Mouse (Mus musculus): ENCODE data around the gene Rac2.

The Rac2 gene

GRCm38 (mm10) chr15:78588900-78589299 lies 16.3 kb upstream of the Rac2 start:
- DNase-seq (ENCODE audit: low spot score in 2 of 2), result no peak

DNA sequence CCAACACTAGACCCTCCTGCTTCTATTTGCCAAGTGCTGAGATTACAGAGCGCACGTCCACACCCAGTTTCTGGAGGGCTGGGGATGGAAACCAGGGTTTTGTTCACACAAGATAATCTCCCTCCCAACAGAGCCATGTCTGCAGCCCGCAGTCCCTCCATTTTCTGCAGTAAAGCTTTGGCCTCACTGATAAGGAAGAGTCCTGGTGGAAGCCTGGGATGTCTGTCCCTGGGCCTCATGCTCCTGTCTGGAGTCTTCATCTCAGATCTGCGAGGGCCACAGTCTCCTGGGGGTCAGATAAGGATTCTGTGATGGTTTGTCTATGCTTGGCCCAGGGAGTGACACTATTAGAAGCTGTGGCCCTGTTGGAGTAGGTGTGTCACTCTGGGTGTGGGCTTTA lies 15.5 kb upstream of the Rac2 start:
- DNase-seq (ENCODE audit: low spot score in 2 of 2), result no peak

GRCm38 (mm10) chr15:78587050-78587994 lies 14.7 kb upstream of the Rac2 start:
- peak; percentile 67 to 85 for DNase-seq (ENCODE audit: low spot score in 2 of 2)

- no peak for DNase-seq (ENCODE audit: low spot score in 2 of 2)
Observed at GRCm38 (mm10) chr15:78585404-78585803, 12.8 kb upstream of the Rac2 start.

GRCm38 (mm10) chr15:78583352-78583751 lies 10.8 kb upstream of the Rac2 start:
- DNase-seq (ENCODE audit: low spot score in 2 of 2), result no peak

DNA sequence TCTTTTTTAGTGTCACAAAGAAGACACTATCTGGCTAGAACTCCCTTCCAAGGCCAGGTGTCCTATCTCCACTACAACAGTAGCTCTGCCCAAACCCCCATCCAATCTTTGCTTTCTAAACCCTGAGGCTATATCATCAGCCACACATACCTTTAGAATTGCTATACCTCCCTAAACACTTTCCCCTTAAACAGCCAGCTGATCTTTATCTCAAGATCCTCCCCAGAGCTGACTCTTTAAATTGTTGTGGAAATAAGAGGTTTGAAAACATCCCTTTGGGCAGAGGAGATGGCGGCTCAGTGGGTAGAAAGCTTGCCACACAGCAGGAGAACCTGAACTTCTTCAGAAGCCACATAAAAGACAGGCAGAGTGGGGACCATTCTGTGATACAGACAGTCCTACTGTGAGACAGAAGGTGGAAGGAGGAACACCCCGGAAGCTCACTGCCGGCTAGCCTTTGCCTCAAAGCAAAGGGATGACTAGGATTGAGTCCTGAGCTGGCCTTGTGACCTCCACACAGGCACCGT lies 3.8 kb upstream of the Rac2 start:
- no peak for DNase-seq (ENCODE audit: low spot score in 2 of 2)

DNA sequence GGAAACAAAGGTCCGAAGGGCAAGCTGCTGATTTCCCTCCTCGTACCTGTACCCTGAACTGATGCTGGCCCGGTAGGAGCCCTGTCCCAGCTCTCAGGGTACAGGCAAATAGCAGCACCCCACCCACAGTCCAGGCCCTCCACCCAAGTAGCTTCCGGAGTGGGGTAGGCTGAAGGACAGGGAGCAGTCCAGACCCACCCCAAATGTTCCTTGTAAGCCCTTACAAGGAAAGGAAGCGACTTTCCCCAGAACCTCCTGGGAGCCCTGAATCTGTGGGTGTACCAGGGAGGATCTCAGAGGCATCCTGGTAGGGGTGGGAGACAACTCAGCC lies 348 bp downstream of the Rac2 start:
- no peak for DNase-seq (ENCODE audit: low spot score in 2 of 2)

DNA sequence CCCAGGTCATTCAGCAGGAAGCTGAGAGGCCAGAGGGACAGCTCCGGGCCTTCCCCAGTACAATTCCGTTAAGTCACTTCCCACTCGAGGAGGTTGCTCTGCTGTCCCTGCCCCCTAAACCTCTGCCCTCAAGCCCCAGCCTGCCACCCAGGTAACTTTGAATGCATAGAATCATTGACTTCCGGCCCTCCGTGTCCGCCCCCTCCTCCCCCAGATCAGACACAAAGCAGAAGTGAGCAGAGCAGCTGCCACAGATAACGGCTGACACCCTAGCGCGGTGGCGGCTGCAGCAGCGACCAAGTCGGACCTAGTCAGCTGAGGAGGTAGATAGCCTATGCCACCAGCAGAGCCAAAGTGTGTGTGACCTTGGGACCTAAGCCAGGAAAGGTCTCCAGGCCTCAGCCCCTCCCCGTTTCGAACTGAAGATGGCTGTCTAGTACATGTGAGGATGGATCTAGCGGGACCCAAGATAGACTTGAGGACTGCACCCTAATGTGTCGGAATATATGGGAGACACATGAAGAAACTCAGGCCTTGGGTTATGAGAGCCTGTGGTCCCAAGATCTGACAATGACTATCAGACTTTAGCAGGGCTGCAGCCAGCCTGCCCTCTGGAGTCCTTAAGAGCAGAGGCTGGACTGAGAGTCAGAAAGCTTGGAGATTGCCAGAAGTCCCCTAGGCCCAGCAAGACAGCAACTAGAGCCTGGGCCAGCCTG lies 871 bp downstream of the Rac2 start:
- DNase-seq (ENCODE audit: low spot score in 2 of 2), result peak; percentile 83

GRCm38 (mm10) chr15:78570170-78570569 lies 2.4 kb downstream of the Rac2 start:
- peak; percentile 52 to 63 for DNase-seq (ENCODE audit: low spot score in 2 of 2)

GRCm38 (mm10) chr15:78567608-78568120 lies 4.9 kb downstream of the Rac2 start:
- no peak for DNase-seq (ENCODE audit: low spot score in 2 of 2)

DNA sequence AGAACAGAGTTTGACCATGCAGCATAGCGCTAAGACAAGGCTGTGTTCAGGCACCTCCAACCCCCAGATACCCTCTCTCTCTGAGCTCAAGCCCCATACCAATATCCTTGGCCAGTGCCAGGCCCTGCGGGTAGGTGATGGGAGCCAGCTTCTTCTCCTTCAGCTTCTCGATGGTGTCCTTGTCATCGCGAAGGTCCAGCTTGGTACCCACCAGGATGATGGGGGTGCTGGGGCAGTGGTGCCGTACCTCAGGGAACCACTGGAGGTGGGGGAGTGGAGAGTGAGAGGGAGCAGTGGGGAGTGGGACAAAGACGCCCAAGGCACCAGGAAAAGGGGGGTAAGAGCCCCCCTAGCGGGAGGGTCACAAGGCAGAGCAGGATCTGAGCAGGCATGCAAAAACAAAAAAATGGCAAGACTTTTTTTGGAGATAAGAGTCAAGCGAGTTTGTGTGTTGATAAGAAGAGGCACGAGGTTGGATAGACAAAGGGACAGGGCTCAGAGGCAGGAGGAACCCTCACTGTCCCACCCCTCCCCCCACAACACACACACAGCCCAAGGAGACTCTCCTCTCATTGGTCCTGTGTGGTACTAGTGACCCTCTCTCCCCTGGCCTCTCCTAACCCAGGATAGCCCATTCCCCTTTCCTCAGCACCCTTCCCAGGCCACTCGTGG lies 7.7 kb downstream of the Rac2 start:
- DNase-seq (ENCODE audit: low spot score in 2 of 2), result no peak

DNA sequence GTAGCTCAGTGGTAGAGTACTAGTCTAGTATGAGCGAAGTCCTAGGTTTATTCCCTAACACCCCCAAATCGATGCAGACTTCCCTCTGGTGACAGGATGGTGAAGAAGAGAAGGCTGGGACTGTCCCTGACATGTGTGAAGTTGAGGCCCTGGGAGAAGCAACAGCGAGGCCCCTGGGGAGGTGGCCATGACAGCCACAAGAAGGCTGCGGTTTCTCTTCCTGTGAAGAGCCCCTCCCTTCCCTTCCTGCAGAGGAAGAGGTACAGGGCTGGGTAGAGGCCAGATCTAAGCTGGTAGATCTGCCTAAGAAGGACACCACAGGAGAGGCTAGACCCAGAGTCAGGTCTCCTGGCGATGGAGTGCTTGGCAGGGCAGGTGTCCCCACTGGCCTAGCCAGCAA lies 8.6 kb downstream of the Rac2 start:
- peak; percentile 70 to 74 for DNase-seq (ENCODE audit: low spot score in 2 of 2)

DNA sequence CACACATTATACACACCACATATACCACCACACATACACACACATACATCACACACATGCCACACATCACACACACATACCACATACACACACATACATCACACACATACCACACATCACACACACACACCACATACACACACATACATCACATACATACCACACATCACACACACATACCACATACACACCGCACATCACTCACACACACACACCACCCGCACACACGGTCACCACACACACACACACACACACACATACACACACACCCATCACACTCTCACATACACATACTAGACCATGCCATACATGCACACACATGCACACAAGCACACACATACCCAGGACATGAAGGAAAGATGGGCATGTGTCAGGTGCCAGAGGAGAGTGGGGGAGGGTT lies 9.2 kb downstream of the Rac2 start:
- DNase-seq (ENCODE audit: low spot score in 2 of 2), result no peak

- DNase-seq (ENCODE audit: low spot score in 2 of 2), result no peak
Observed at GRCm38 (mm10) chr15:78559141-78559979, 13.2 kb downstream of the Rac2 start.

DNA sequence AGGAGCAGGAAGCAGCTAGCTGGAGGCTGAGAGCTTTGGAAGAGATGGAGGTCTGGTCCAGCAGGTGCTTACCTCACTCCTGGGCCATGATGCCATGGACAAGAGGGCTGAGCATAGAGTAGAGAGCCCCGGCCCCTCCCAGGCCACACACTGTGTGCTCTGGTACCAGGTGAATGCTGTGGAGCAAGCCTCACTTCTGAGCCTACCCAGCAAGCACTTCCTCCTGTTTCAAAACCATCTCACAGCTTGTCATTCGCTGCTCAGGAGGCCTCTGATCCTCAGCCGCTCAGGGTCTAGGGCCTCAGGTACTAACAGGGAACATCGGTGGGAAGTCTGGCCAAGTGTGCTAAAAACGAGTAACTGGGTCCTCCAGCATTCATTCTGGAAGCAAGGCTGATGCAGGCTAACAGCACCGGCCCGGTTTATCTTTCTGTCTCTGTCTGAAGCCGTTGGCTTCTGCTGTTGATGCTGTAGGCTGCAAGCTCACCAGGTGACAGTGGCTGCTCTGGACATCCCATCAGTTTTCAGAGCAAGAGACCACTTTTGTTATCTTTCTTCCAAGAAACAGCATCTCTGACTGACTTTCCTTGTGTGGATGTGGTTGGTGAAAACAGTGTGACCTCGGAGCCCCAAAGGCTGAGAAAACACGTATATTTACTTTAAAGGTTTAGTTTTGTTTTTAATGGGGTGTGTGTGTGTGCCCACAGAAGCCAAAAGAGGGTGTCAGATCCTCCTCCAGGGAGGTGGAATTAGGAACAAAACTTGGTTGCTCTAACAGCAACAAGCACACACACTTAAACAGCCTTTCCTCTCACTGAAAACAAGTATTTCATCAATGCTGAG lies 14.7 kb downstream of the Rac2 start:
- DNase-seq (ENCODE audit: low spot score in 2 of 2), result no peak

- no peak for DNase-seq (ENCODE audit: low spot score in 2 of 2)
Observed at GRCm38 (mm10) chr15:78554545-78555313, 17.9 kb downstream of the Rac2 start.

GRCm38 (mm10) chr15:78549189-78549734 lies 23.3 kb downstream of the Rac2 start:
- no peak for DNase-seq (ENCODE audit: low spot score in 2 of 2)

GRCm38 (mm10) chr15:78548711-78549110 lies 23.9 kb downstream of the Rac2 start:
- DNase-seq (ENCODE audit: low spot score in 2 of 2), result no peak

DNA sequence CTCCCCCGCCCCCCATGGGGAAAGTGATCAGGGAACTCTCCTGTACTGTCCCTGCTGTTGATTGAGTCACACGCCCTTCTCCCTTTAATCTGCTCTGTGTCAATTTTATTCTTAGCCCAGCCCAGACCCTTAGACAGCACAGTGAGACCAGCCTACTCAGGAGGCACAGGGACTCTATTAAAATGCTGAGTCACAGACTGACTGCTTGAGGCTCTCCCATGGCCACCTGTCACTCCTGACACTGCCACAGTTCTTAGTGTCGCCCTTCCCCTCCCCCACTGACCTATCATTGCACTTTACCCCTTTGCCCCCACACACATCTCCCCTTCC lies 24.3 kb downstream of the Rac2 start:
- DNase-seq (ENCODE audit: low spot score in 2 of 2), result no peak
